Mouse (Mus musculus): Measurements from ENCODE around the gene Lin7a. TPM values are rescaled to one million over a fixed set of nuclear protein-coding genes. Genes with fewer than 3 reads are reported as not detected.

Gene Lin7a
- total and polyA plus RNA-seq, 3 experiments: not detected

- H3K4me1 ChIP-seq (ENCODE audit: insufficient read depth, low read depth, low read length): no peaks in the 10 kb centered on the region
- no peak for TF ChIP-seq GATA1 (IDR thresholded peaks at IDR 0.05; ENCODE audit: borderline replicate concordance, low read length)
- no peak for TF ChIP-seq CTCF (IDR thresholded peaks at IDR 0.05; ENCODE audit: low read depth, low read length)
- TF ChIP-seq TAL1 (conservative IDR thresholded peaks at IDR 0.05; ENCODE audit: low read depth, low read length): no peak
- no peak for TF ChIP-seq POLR2AphosphoS5 (IDR thresholded peaks at IDR 0.05; ENCODE audit: insufficient replicate concordance, low read depth, low read length)
- TF ChIP-seq GATA2 (IDR thresholded peaks at IDR 0.05; ENCODE audit: borderline replicate concordance, low read depth, low read length): no peak
- ATAC-seq (ENCODE audit: extremely low read depth, insufficient number of reproducible peaks, low FRiP score, poor library complexity, severe bottlenecking) (no peak), DNase-seq (ENCODE audit: low spot score) (no peak)
- H3K4me3 ChIP-seq (ENCODE audit: low read depth, low read length): no peak overlapping the region
- no peaks in the 10 kb centered on the region for H3K27me3 ChIP-seq (ENCODE audit: insufficient read depth, low read length)
- no peaks in the 10 kb centered on the region for H3K36me3 ChIP-seq (replicated peaks)
- peaks cover 20% of the 10 kb centered on the region for H3K9me3 ChIP-seq (replicated peaks)
Observed at GRCm38 (mm10) chr10:107272804-107273145, 1.3 kb downstream of the Lin7a start.

GRCm38 (mm10) chr10:107273848-107274247 lies 2.4 kb downstream of the Lin7a start:
- Histone ChIP-seq H3K4me3 (ENCODE audit: low read depth, low read length) (no peak overlapping the region), H3K4me1 (ENCODE audit: insufficient read depth, low read depth, low read length) (no peaks in the 10 kb centered on the region), H3K27me3 (ENCODE audit: insufficient read depth, low read length) (no peaks in the 10 kb centered on the region), H3K36me3 (replicated peaks) (no peaks in the 10 kb centered on the region), H3K9me3 (replicated peaks) (peaks cover 20% of the 10 kb centered on the region)
- no peak for DNase-seq (ENCODE audit: low spot score)
- no peak for ATAC-seq (ENCODE audit: extremely low read depth, insufficient number of reproducible peaks, low FRiP score, poor library complexity, severe bottlenecking)
- TF ChIP-seq POLR2AphosphoS5 (IDR thresholded peaks at IDR 0.05; ENCODE audit: insufficient replicate concordance, low read depth, low read length) (no peak), GATA2 (IDR thresholded peaks at IDR 0.05; ENCODE audit: borderline replicate concordance, low read depth, low read length) (no peak), TAL1 (conservative IDR thresholded peaks at IDR 0.05; ENCODE audit: low read depth, low read length) (no peak), GATA1 (IDR thresholded peaks at IDR 0.05; ENCODE audit: borderline replicate concordance, low read length) (no peak), CTCF (IDR thresholded peaks at IDR 0.05; ENCODE audit: low read depth, low read length) (no peak)

GRCm38 (mm10) chr10:107274785-107275184 lies 3.3 kb downstream of the Lin7a start:
- no peaks in the 10 kb centered on the region for H3K4me1 ChIP-seq (ENCODE audit: insufficient read depth, low read depth, low read length)
- no peak for ATAC-seq (ENCODE audit: extremely low read depth, insufficient number of reproducible peaks, low FRiP score, poor library complexity, severe bottlenecking)
- no peak for DNase-seq (ENCODE audit: low spot score)
- TF ChIP-seq POLR2AphosphoS5 (IDR thresholded peaks at IDR 0.05; ENCODE audit: insufficient replicate concordance, low read depth, low read length) (no peak), TAL1 (conservative IDR thresholded peaks at IDR 0.05; ENCODE audit: low read depth, low read length) (no peak), CTCF (IDR thresholded peaks at IDR 0.05; ENCODE audit: low read depth, low read length) (no peak)
- peaks cover 20% of the 10 kb centered on the region for H3K9me3 ChIP-seq (replicated peaks)
- no peak overlapping the region for H3K4me3 ChIP-seq (ENCODE audit: low read depth, low read length)
- H3K27me3 ChIP-seq (ENCODE audit: insufficient read depth, low read length): no peaks in the 10 kb centered on the region
- no peaks in the 10 kb centered on the region for H3K36me3 ChIP-seq (replicated peaks)

- TF ChIP-seq CTCF (IDR thresholded peaks at IDR 0.05; ENCODE audit: low read depth, low read length): no peak
- TF ChIP-seq TAL1 (conservative IDR thresholded peaks at IDR 0.05; ENCODE audit: low read depth, low read length): no peak
- no peak for TF ChIP-seq GATA1 (IDR thresholded peaks at IDR 0.05; ENCODE audit: borderline replicate concordance, low read length)
- TF ChIP-seq POLR2AphosphoS5 (IDR thresholded peaks at IDR 0.05; ENCODE audit: insufficient replicate concordance, low read depth, low read length): no peak
- TF ChIP-seq GATA2 (IDR thresholded peaks at IDR 0.05; ENCODE audit: borderline replicate concordance, low read depth, low read length): no peak
- Histone ChIP-seq H3K27me3 (ENCODE audit: insufficient read depth, low read length) (no peaks in the 10 kb centered on the region), H3K36me3 (replicated peaks) (no peaks in the 10 kb centered on the region), H3K4me3 (ENCODE audit: low read depth, low read length) (no peak overlapping the region), H3K9me3 (replicated peaks) (peaks cover 14% of the 10 kb centered on the region), H3K4me1 (ENCODE audit: insufficient read depth, low read depth, low read length) (no peaks in the 10 kb centered on the region)
- ATAC-seq (ENCODE audit: extremely low read depth, insufficient number of reproducible peaks, low FRiP score, poor library complexity, severe bottlenecking): no peak
- no peak for DNase-seq (ENCODE audit: low spot score)
Observed at GRCm38 (mm10) chr10:107276647-107277046, 5.2 kb downstream of the Lin7a start.

- no peak for DNase-seq (ENCODE audit: low spot score)
- no peak for ATAC-seq (ENCODE audit: extremely low read depth, insufficient number of reproducible peaks, low FRiP score, poor library complexity, severe bottlenecking)
- Histone ChIP-seq H3K4me3 (ENCODE audit: low read depth, low read length) (no peak overlapping the region), H3K4me1 (ENCODE audit: insufficient read depth, low read depth, low read length) (no peaks in the 10 kb centered on the region), H3K36me3 (replicated peaks) (no peaks in the 10 kb centered on the region), H3K9me3 (replicated peaks) (peaks cover 4% of the 10 kb centered on the region; the same call in 1 of the 2 replicates), H3K27me3 (ENCODE audit: insufficient read depth, low read length) (no peaks in the 10 kb centered on the region)
- TF ChIP-seq GATA2 (IDR thresholded peaks at IDR 0.05; ENCODE audit: borderline replicate concordance, low read depth, low read length): no peak
- no peak for TF ChIP-seq GATA1 (IDR thresholded peaks at IDR 0.05; ENCODE audit: borderline replicate concordance, low read length)
- TF ChIP-seq CTCF (IDR thresholded peaks at IDR 0.05; ENCODE audit: low read depth, low read length): no peak
- no peak for TF ChIP-seq TAL1 (conservative IDR thresholded peaks at IDR 0.05; ENCODE audit: low read depth, low read length)
- no peak for TF ChIP-seq POLR2AphosphoS5 (IDR thresholded peaks at IDR 0.05; ENCODE audit: insufficient replicate concordance, low read depth, low read length)
Observed at GRCm38 (mm10) chr10:107293934-107294664, 22.6 kb downstream of the Lin7a start.

- Histone ChIP-seq H3K27me3 (ENCODE audit: insufficient read depth, low read length) (no peaks in the 10 kb centered on the region), H3K4me3 (ENCODE audit: low read depth, low read length) (no peak overlapping the region), H3K4me1 (ENCODE audit: insufficient read depth, low read depth, low read length) (no peaks in the 10 kb centered on the region), H3K9me3 (replicated peaks) (peaks cover 7% of the 10 kb centered on the region; the same call in 1 of the 2 replicates), H3K36me3 (replicated peaks) (no peaks in the 10 kb centered on the region)
- TF ChIP-seq CTCF (IDR thresholded peaks at IDR 0.05; ENCODE audit: low read depth, low read length): no peak
- TF ChIP-seq GATA1 (IDR thresholded peaks at IDR 0.05; ENCODE audit: borderline replicate concordance, low read length): no peak
- TF ChIP-seq POLR2AphosphoS5 (IDR thresholded peaks at IDR 0.05; ENCODE audit: insufficient replicate concordance, low read depth, low read length): no peak
- no peak for TF ChIP-seq GATA2 (IDR thresholded peaks at IDR 0.05; ENCODE audit: borderline replicate concordance, low read depth, low read length)
- TF ChIP-seq TAL1 (conservative IDR thresholded peaks at IDR 0.05; ENCODE audit: low read depth, low read length): no peak
- no peak for ATAC-seq (ENCODE audit: extremely low read depth, insufficient number of reproducible peaks, low FRiP score, poor library complexity, severe bottlenecking)
- no peak for DNase-seq (ENCODE audit: low spot score)
Observed at GRCm38 (mm10) chr10:107300587-107301248, 29.2 kb downstream of the Lin7a start.

Data from G1E (cell line).